Mouse (Mus musculus): Measurements from ENCODE around the gene Gm12117.

DNA sequence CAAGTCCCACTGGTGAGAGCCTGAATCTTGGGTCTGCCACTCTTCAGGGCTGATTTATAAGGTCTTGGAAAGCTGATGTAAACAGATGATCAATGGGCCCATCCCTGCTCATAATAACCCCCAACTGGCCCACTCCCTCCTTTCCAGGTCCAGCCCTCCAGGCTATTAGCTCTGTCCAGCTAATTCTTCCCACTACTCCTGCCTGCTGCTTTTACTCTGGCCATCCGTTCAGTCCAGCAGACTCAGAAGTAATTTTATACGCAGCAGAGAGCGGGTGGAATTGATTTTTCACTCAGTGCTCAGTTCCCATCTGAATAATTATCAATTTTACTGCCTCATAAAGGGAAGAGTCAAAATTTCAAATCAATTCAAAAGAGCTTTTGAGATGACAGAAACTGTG lies 36.2 kb downstream of the Gm12117 start:
- TF ChIP-seq CTCF (IDR thresholded peaks at IDR 0.05 in 2 of 3, conservative IDR thresholded peaks at IDR 0.05 in 1 of 3; ENCODE audit: control insufficient read depth in 1 of 3, insufficient read depth in 1 of 3, low read depth in 2 of 3, low read length in 3 of 3, poor library complexity in 1 of 3, severe bottlenecking in 1 of 3) (no peak), GATA1 (IDR thresholded peaks at IDR 0.05; ENCODE audit: low read depth, low read length) (no peak), JUND (IDR thresholded peaks at IDR 0.05; ENCODE audit: low read depth, low read length) (no peak), TCF12 (IDR thresholded peaks at IDR 0.05; ENCODE audit: low read depth, low read length) (no peak), POLR2AphosphoS2 (IDR thresholded peaks at IDR 0.05; ENCODE audit: low read length) (no peak), USF1 (IDR thresholded peaks at IDR 0.05; ENCODE audit: low read depth, low read length) (no peak), USF2 (IDR thresholded peaks at IDR 0.05; ENCODE audit: borderline replicate concordance in 1 of 2, insufficient read depth in 1 of 2, low read depth in 1 of 2, low read length in 2 of 2) (no peak), MAFK (IDR thresholded peaks at IDR 0.05; ENCODE audit: borderline replicate concordance, low read depth, low read length) (no peak), POLR2A (IDR thresholded peaks at IDR 0.05; ENCODE audit: control insufficient read depth in 1 of 2, insufficient read depth in 1 of 2, low read depth in 1 of 2, low read length in 2 of 2, poor library complexity in 1 of 2) (no peak), KAT2A (conservative IDR thresholded peaks at IDR 0.05; ENCODE audit: low read depth, low read length) (no peak), E2F4 (IDR thresholded peaks at IDR 0.05; ENCODE audit: borderline replicate concordance, low read depth, low read length) (no peak), ETS1 (IDR thresholded peaks at IDR 0.05; ENCODE audit: low read depth, low read length) (no peak)

Data from MEL (cell line).